Mouse (Mus musculus): ENCODE results near the gene Spata19. TPM values are rescaled to one million over a fixed set of nuclear protein-coding genes. Genes with fewer than 3 reads are reported as not detected.
A peak's percentile ranks its signal among the peaks of the same experiment; 100 is the strongest.

Spata19 gene
- not detected in 2 replicates for polyA plus RNA-seq (2015; fragmentation: Nextera tagmentation; extraction: Ambion mirVana)

GRCm38 (mm10) chr9:27396500-27396899 is at the start of gene Spata19:
Gene Spata19, plus strand, starts transcription at chr9:27396800.
- Histone ChIP-seq H3K27ac (no peak within 1 kb of the TSS), H3K4me2 (no peak within 1 kb of the TSS), H3K36me3 (ENCODE audit: poor library complexity, severe bottlenecking) (no peaks in the 10 kb centered on the region), H3K4me1 (no peaks in the 10 kb centered on the region), H3K4me3 (no peak within 1 kb of the TSS), H3K9me3 (replicated peaks) (no peaks in the 10 kb centered on the region), H3K9ac (no peak within 1 kb of the TSS), H3K27me3 (no peaks in the 10 kb centered on the region)
- WGBS: 82% methylated on average over 3 of the region's 3 CpGs
- ATAC-seq: no peak

GRCm38 (mm10) chr9:27353082-27353481 is 43.5 kb upstream of the Spata19 start:
- 91% methylated on average over 7 of the region's 7 CpGs for WGBS

GRCm38 (mm10) chr9:27357893-27358292 is 38.7 kb upstream of the Spata19 start:
- H3K9ac ChIP-seq: no peak overlapping the region
- no peak overlapping the region for H3K27ac ChIP-seq
- H3K9me3 ChIP-seq (replicated peaks): no peaks in the 10 kb centered on the region
- H3K36me3 ChIP-seq (ENCODE audit: poor library complexity, severe bottlenecking): no peaks in the 10 kb centered on the region
- H3K27me3 ChIP-seq: no peaks in the 10 kb centered on the region
- H3K4me3 ChIP-seq: no peak overlapping the region
- ATAC-seq: no peak
- WGBS: 93% methylated on average over 6 of the region's 6 CpGs
- H3K4me1 ChIP-seq: no peaks in the 10 kb centered on the region
- H3K4me2 ChIP-seq: no peak overlapping the region

More at GRCm38 (mm10) chr9:27353082-27353481, 43.5 kb upstream of the Spata19 start:
- H3K36me3 ChIP-seq (ENCODE audit: poor library complexity, severe bottlenecking): 0 out of 2 replicates have a peak, but pooled peaks cover 4% of the 10 kb centered on the region
- no peaks in the 10 kb centered on the region for H3K9me3 ChIP-seq (replicated peaks)
- H3K4me2 ChIP-seq: no peak overlapping the region
- H3K4me1 ChIP-seq: no peaks in the 10 kb centered on the region
- no peaks in the 10 kb centered on the region for H3K27me3 ChIP-seq
- ATAC-seq: no peak
- no peak overlapping the region for H3K9ac ChIP-seq
- no peak overlapping the region for H3K4me3 ChIP-seq
- no peak overlapping the region for H3K27ac ChIP-seq

GRCm38 (mm10) chr9:27367231-27367630 is 29.4 kb upstream of the Spata19 start:
- Histone ChIP-seq H3K4me3 (no peak overlapping the region), H3K4me2 (no peak overlapping the region), H3K27ac (no peak overlapping the region), H3K9me3 (replicated peaks) (no peaks in the 10 kb centered on the region), H3K27me3 (no peaks in the 10 kb centered on the region), H3K4me1 (no peaks in the 10 kb centered on the region), H3K36me3 (ENCODE audit: poor library complexity, severe bottlenecking) (no peaks in the 10 kb centered on the region), H3K9ac (no peak overlapping the region)
- WGBS: 63% methylated on average over 2 of the region's 2 CpGs
- ATAC-seq: no peak

GRCm38 (mm10) chr9:27369108-27369507 is 27.5 kb upstream of the Spata19 start:
- Histone ChIP-seq H3K4me3 (no peak overlapping the region), H3K4me2 (no peak overlapping the region), H3K9me3 (replicated peaks) (no peaks in the 10 kb centered on the region), H3K9ac (no peak overlapping the region), H3K4me1 (no peaks in the 10 kb centered on the region), H3K36me3 (ENCODE audit: poor library complexity, severe bottlenecking) (no peaks in the 10 kb centered on the region), H3K27ac (no peak overlapping the region), H3K27me3 (no peaks in the 10 kb centered on the region)
- no peak for ATAC-seq
- WGBS: 72% methylated on average over 2 of the region's 2 CpGs

- Histone ChIP-seq H3K4me3 (no peak overlapping the region), H3K4me2 (no peak overlapping the region), H3K9me3 (replicated peaks) (no peaks in the 10 kb centered on the region), H3K27ac (no peak overlapping the region), H3K9ac (no peak overlapping the region), H3K4me1 (no peaks in the 10 kb centered on the region), H3K36me3 (ENCODE audit: poor library complexity, severe bottlenecking) (no peaks in the 10 kb centered on the region), H3K27me3 (no peaks in the 10 kb centered on the region)
- 82% methylated on average over 1 of the region's 1 CpGs for WGBS
- ATAC-seq: no peak
Measured at GRCm38 (mm10) chr9:27375746-27376145, 20.9 kb upstream of the Spata19 start.

GRCm38 (mm10) chr9:27386951-27387350 is 9.6 kb upstream of the Spata19 start:
- H3K27ac ChIP-seq: no peak overlapping the region
- no peak overlapping the region for H3K4me3 ChIP-seq
- H3K9ac ChIP-seq: no peak overlapping the region
- no peaks in the 10 kb centered on the region for H3K27me3 ChIP-seq
- H3K4me2 ChIP-seq: no peak overlapping the region
- H3K9me3 ChIP-seq (replicated peaks): no peaks in the 10 kb centered on the region
- H3K4me1 ChIP-seq: no peaks in the 10 kb centered on the region
- no peak for ATAC-seq
- H3K36me3 ChIP-seq (ENCODE audit: poor library complexity, severe bottlenecking): no peaks in the 10 kb centered on the region
- 84% methylated on average over 3 of the region's 3 CpGs for WGBS

GRCm38 (mm10) chr9:27401169-27401568 is 4.6 kb downstream of the Spata19 start:
- 84% methylated on average over 4 of the region's 4 CpGs for whole genome bisulfite sequencing
- H3K4me2 ChIP-seq: no peak overlapping the region
- H3K27ac ChIP-seq: no peak overlapping the region
- H3K4me3 ChIP-seq: no peak overlapping the region
- no peaks in the 10 kb centered on the region for H3K27me3 ChIP-seq
- no peaks in the 10 kb centered on the region for H3K36me3 ChIP-seq (ENCODE audit: poor library complexity, severe bottlenecking)
- H3K4me1 ChIP-seq: no peaks in the 10 kb centered on the region
- ATAC-seq: no peak
- no peaks in the 10 kb centered on the region for H3K9me3 ChIP-seq (replicated peaks)
- no peak overlapping the region for H3K9ac ChIP-seq

- Histone ChIP-seq H3K9ac (no peak overlapping the region), H3K4me3 (no peak overlapping the region)
Measured at GRCm38 (mm10) chr9:27409733-27410132, 13.1 kb downstream of the Spata19 start.

GRCm38 (mm10) chr9:27414058-27414460 is 17.5 kb downstream of the Spata19 start:
- Histone ChIP-seq H3K9ac (peak overlapping the region; percentile 52; the same call in 1 of the 2 replicates), H3K9me3 (replicated peaks) (no peaks in the 10 kb centered on the region), H3K27ac (no peak overlapping the region), H3K36me3 (ENCODE audit: poor library complexity, severe bottlenecking) (no peaks in the 10 kb centered on the region), H3K4me3 (peak overlapping the region; percentile 22; the same call in 1 of the 2 replicates), H3K4me2 (peak overlapping the region; percentile 53), H3K27me3 (peaks cover 8% of the 10 kb centered on the region; the same call in 1 of the 2 replicates), H3K4me1 (peaks cover 5% of the 10 kb centered on the region; the same call in 1 of the 2 replicates)
- ATAC-seq: peak; percentile 82
- under 1% methylated on average over 11 of the region's 11 CpGs for WGBS

More at GRCm38 (mm10) chr9:27409733-27410132, 13.1 kb downstream of the Spata19 start:
- H3K27ac ChIP-seq: no peak overlapping the region
- peaks cover 5% of the 10 kb centered on the region; the same call in 1 of the 2 replicates for H3K4me1 ChIP-seq
- H3K36me3 ChIP-seq (ENCODE audit: poor library complexity, severe bottlenecking): no peaks in the 10 kb centered on the region
- no peaks in the 10 kb centered on the region for H3K9me3 ChIP-seq (replicated peaks)
- peak; percentile 69 for ATAC-seq
- H3K4me2 ChIP-seq: no peak overlapping the region
- 0 out of 2 replicates have a peak, but pooled peaks cover 4% of the 10 kb centered on the region for H3K27me3 ChIP-seq

GRCm38 (mm10) chr9:27424511-27424910 is 27.9 kb downstream of the Spata19 start:
- Histone ChIP-seq H3K4me3 (no peak overlapping the region), H3K4me1 (no peaks in the 10 kb centered on the region), H3K9me3 (replicated peaks) (no peaks in the 10 kb centered on the region), H3K27me3 (no peaks in the 10 kb centered on the region), H3K36me3 (ENCODE audit: poor library complexity, severe bottlenecking) (no peaks in the 10 kb centered on the region), H3K4me2 (no peak overlapping the region), H3K27ac (no peak overlapping the region), H3K9ac (no peak overlapping the region)
- 75% methylated on average over 4 of the region's 4 CpGs for WGBS
- no peak for ATAC-seq

- no peak overlapping the region for H3K4me2 ChIP-seq
- no peak for ATAC-seq
- H3K27me3 ChIP-seq: no peaks in the 10 kb centered on the region
- WGBS: 42% methylated on average over 4 of the region's 4 CpGs
- no peak overlapping the region for H3K9ac ChIP-seq
- no peaks in the 10 kb centered on the region for H3K9me3 ChIP-seq (replicated peaks)
- H3K4me3 ChIP-seq: no peak overlapping the region
- H3K27ac ChIP-seq: no peak overlapping the region
- H3K36me3 ChIP-seq (ENCODE audit: poor library complexity, severe bottlenecking): no peaks in the 10 kb centered on the region
- H3K4me1 ChIP-seq: no peaks in the 10 kb centered on the region
Measured at GRCm38 (mm10) chr9:27428552-27428951, 32.0 kb downstream of the Spata19 start.

GRCm38 (mm10) chr9:27433301-27433700 is 36.7 kb downstream of the Spata19 start:
- Histone ChIP-seq H3K36me3 (ENCODE audit: poor library complexity, severe bottlenecking) (no peaks in the 10 kb centered on the region), H3K27me3 (no peaks in the 10 kb centered on the region), H3K9me3 (replicated peaks) (no peaks in the 10 kb centered on the region), H3K4me1 (peaks cover 19% of the 10 kb centered on the region), H3K27ac (no peak overlapping the region), H3K4me3 (no peak overlapping the region), H3K9ac (no peak overlapping the region), H3K4me2 (no peak overlapping the region)
- no peak for ATAC-seq
- 88% methylated on average over 7 of the region's 7 CpGs for WGBS
